Mouse (Mus musculus): ENCODE results near the gene Scfd1. TPM values are rescaled to one million over a fixed set of nuclear protein-coding genes. Genes with fewer than 3 reads are reported as not detected.

The Scfd1 gene
- polyA plus RNA-seq (2014; fragmentation: Illumina TruSeq; extraction: RNeasy Lipid Tissue Mini Kit (QIAGEN cat#74804); ENCODE audit: insufficient read depth, low read depth, low replicate concordance) = 29.8 TPM

GRCm38 (mm10) chr12:51377003-51377887, at the start of gene Scfd1:
Gene Scfd1, plus strand, starts transcription at chr12:51377510.

GRCm38 (mm10) chr12:51347988-51348697, 29.2 kb upstream of the Scfd1 start, which contains the start of gene G2e3:
Gene G2e3, plus strand, starts transcription at chr12:51348061.

Other genes starting within 250 kb of the Scfd1 start
- gene G2e3, start 29.4 kb upstream of the Scfd1 start, polyA plus RNA-seq (2014; fragmentation: Illumina TruSeq; extraction: RNeasy Lipid Tissue Mini Kit (QIAGEN cat#74804); ENCODE audit: insufficient read depth, low read depth, low replicate concordance) = 2.9 TPM
- 0.21 TPM for gene Coch, start 215.8 kb downstream of the Scfd1 start, polyA plus RNA-seq (2014; fragmentation: Illumina TruSeq; extraction: RNeasy Lipid Tissue Mini Kit (QIAGEN cat#74804); ENCODE audit: insufficient read depth, low read depth, low replicate concordance)